Mouse (Mus musculus): ENCODE measurements around the gene Arid1b.

Arid1b gene

DNA sequence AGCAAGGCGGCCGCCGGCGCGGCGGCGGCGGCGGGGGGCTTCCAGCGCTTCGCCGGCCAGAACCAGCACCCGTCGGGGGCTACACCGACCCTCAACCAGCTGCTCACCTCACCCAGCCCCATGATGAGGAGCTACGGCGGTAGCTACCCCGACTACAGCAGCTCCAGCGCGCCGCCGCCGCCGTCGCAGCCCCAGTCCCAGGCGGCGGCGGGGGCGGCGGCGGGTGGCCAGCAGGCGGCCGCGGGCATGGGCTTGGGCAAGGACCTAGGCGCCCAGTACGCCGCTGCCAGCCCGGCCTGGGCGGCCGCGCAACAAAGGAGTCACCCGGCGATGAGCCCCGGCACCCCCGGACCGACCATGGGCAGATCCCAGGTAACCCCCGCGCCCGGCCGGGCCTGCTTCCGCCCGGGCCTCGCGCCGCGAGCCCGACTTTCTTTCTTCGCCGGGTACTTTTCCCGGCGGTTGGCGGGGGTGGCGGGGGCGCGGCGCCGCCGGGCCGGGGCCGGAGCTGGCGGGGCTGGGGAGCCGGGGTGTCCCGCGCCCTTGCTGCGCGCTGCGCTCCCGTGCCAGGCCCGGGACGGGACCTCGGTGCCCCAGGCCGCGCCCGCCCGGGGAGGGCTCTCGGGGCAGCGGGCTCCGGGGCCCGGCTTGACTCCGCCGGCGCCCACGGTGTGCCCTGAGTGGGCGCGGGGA is 2.1 kb downstream of the Arid1b start:
- DNase-seq = peak; percentile 60 to 79

DNA sequence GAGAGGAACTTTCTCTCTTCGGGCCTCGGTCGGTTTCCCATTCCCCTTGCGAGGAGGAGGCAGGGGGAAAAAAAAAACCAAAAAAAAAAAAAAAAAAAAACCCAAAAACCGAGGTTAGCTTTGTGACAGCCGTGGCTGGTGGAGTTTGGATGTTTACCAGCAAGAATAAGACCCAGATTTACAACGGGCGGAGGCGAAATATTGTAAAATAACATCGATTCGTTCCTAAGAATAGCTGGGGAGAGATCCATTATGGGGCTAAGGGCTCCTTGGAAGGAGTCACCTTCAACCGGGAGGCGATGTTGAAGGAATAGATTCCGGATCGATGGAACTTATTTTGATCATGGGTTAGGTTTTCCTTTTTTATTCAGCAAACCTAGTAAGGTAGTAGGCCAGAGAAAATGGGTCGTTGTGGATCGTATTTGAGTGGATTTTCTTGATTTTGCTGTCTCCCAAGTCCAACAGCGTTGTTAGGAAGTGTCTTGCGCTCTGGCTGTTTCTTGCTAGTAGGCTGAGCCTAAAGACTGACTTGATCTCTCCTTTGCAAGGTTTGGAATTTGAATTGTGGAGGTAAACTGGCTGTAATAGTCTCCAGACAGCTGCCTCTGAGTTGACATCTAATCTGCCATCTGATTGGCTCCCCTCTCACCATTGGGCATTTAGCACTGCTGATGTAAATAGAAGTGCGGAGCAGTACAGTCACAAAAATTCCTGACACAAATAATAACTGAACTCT is 2.9 kb downstream of the Arid1b start:
- peak; percentile 37 to 55 for DNase-seq

DNA sequence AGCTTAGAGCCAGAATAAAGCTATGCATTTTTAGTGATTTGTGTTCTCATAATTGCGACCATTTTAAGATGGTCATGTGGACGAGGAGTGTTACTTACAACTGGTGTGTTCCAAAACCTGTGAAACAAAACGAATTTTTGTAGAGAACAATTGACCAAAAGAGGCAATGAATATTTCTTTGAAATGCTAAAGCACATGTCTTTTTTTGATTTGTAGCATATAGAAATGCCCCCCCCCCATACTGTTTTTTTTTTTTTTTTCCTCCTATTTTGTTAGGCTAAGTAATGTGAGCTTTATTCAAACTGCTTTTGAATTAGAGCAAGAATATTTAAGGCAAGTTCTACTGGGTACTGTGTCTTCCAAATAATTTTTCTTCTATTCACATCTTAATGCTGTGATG is 3.8 kb downstream of the Arid1b start:
- DNase-seq = no peak

DNA sequence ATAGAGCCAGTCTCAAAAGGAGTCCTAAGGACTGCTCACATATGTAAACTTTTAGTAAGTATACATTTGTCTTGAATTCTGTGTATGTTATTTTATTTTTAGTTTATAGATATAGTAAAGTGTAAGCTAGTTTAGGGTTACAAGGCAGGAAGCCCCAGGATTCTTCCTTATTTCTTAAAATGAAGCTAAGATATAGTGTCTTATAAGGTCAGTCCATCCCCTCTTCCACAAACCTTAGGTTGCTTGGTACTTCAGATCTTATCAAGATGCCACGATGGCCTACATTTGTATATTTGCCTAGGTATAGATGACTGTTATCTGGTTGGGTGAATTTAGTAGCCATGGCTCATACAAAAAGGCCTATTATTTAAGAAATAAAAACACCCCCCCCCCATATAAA is 5.1 kb downstream of the Arid1b start:
- DNase-seq = no peak

DNA sequence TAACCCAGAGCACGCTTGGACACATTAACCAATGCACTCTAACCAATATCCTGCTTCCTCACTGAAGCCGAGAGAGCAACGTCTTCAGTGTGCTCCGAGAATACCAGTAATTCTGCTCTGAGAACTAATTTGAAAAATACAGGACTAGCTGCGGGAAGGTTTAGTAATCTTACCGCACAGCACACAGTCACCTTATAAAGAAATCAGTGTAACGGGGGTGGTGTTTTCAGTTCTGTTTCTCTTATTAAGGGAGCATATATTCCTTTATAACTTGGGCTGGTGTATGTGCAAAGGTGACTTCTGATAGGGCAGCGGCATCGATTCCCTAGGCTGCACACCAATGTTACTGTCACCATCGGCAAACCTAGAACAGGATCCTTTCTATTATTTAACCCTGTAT is 5.9 kb downstream of the Arid1b start:
- no peak for DNase-seq

DNA sequence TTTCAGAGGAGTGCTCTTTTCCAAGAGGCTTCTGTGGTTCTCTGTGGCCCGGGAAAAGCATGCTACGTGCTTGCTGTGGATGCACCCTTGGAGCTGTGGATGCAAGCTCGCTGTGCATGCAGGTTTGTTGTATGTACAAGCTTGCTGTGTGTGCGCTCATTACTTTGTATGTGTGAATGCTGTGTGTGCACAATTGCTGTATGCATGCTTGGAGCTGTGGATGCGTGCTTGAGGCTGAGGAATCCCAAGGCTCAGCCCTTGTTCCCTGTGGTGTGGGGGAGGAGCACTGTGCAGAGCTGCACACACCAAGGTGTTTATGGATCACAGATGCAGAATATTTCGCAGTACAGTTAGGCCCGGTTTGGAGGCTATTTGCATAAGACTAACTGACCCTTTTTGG is 6.7 kb downstream of the Arid1b start:
- peak in 1 of 2 experiments; percentile 54 for DNase-seq

DNA sequence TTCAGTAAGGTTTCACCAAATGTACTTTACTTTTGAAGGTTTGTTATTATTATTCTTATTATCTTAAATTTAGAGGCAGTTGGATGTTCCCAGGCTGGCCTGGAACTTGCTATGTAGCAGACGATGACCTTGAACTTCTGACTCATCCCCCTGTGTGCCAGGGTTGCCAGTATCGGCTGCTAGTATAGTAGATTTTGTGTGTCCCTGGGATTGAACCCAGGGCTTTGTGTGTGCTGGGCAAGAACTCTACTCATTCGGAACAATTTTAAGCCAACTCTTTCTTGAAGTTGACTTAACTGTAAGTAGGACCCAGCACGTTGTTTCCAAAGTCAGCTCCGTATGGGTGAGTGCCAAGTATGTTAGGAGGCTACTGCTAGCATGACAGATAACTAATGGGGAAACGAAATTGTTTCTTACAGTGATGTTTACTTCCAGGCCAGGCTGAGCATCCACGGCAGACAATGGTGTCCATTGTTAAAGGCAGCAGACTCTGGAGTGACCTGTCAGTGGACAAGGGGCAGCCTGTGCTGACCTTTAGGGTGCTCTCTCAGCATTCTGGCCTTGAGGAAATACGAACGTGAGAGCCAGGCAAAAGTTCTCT is 7.5 kb downstream of the Arid1b start:
- peak in 1 of 2 experiments; percentile 45 for DNase-seq

DNA sequence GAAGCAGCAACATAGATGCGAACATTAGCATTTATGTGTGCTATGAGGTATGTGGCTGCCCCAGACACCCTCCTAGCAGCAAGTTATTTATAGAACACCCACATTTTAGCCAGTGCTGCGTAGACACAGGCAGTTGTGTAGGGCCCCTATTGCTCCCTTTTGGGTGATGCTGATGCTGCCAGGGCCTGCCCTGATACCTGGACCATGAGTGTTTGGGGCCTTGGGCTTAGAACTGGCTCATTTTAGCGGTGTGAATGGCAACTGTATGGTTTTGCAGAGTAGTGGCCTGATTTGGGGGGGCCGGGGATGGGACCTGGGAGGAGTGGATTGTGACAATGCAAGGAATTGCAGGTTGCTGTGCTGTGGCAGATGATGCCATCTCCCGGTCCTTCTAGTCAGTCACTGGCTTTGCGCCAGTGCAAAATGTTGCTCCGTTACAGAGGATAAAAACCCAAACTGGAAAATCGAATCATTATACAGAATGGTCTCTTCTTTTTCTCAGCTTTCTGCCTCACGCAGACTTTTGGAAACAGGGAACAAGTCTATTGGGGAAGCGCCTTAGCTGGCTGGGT is 8.9 kb downstream of the Arid1b start:
- peak in 1 of 2 experiments; percentile 26 for DNase-seq

DNA sequence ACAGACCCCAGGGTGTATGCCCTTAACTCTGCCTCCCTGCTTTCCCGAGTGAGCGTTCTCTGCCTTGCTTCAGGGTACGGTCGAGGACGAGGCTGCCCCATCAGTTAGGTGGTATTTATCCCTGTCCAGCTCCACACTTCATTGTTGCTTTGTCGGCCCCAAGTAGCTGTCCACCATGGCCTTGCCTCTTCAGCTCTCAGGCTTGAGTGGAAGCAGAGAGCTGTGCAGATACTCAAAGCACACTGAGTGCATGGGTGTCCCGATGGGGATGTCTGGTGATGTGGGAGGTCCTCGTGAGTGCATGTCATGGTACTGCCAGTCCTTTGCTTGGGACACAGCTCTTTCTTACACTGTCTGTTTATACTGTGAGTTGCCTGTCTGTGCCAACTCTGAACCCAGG is 10.1 kb downstream of the Arid1b start:
- peak in 1 of 2 experiments; percentile 30 for DNase-seq

DNA sequence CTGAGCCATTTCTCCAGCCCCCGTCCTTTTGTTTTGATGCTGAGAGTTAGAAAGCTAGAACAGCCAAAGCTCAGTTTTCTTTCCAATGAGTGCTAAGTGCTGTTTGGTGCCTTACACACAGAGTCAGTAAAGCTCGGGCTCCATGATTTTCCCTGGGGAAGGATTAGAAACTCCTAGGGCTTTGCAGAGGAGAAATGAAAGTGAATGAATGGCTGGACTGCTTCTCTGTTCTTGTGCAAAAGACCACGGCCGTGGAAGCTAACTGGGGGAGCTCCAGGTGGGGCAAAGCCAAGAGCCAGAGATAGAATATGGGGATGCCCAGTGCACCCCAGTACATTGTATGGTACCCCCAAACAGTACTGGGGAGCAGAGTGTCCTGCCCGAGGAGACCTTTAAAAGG is 10.6 kb downstream of the Arid1b start:
- peak in 1 of 2 experiments; percentile 13 for DNase-seq

DNA sequence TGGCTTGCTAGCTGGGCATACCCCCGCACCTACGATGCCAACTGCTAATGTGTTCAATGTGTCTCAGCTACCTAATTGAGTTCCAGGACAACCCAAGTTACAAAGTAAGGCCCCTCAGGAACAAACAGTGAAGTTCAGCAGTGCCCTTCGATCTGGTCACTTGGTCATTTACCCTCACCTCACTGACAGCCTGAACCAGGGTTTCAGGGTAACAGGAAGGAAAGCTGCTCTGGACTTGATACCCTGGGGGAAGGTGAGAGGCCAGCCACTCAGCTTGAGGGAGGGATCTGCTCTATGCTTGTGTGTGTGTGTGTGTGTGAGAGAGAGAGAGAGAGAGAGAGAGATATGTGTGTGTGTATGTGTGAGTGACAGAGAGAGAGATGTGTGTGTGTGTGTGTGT is 11.2 kb downstream of the Arid1b start:
- peak in 1 of 2 experiments; percentile 45 for DNase-seq

DNA sequence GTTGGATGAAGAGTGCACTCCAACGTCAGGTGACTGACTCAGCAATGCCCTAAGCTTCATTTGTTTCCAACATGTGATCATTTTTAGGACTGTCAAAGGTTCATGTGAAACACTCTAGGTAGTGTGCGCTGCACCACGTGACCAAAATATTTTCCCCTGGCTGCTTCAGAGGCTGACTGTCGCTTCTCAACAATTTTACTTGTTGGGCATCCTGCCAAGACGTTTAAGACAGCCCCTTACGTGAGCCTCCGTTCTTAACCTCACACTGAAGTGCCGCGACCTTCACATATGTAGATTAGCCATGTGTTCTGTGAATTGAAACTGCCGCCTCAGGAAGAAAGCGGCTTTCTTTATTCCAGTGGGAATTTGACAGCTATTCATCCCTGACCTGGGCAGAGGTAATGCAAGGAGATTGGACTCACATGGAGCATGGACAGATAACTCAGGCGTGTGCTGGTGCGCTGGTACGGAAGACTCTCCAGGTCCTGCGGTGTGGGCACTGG is 13.1 kb downstream of the Arid1b start:
- DNase-seq = peak; percentile 65 to 86

DNA sequence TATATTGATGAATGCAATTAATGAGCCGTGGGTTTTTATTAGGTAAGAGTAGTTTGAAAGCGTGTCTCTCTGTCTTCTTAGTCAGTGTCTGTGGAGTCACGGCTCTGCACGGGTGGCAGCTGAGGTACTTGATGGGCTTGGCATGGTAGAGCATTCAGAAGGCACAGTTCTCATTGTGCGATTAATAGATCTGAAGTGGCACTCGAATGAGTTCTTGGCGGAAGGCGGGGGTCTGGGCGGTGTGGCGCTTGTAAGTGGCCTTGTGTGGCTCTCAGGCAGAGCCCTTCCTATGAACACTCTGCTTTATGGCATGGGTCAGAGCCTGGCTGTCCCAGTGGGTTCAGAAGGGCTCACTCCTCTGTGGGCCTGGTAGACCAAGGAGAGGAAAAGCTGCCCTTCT is 14.1 kb downstream of the Arid1b start:
- DNase-seq = no peak

DNA sequence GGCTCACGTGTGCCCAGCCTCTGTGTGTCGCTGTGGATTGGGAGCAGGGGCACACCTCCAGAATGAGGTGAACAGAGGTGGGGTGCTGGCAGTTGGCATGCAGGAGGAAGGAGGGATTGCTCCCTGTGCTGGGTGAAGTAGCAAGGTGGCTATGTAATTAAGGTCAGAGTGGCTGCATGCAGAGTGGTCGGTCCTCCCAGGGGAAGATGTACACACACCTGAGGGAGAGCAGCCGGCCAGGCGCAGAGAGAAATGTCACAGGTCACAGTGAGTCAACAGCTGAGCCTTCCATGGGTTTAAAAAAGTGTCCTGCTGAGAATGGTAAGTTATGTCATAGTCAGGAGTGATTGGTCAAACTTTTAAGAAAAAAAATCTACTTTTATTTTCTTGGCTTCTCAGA is 14.6 kb downstream of the Arid1b start:
- no peak for DNase-seq

DNA sequence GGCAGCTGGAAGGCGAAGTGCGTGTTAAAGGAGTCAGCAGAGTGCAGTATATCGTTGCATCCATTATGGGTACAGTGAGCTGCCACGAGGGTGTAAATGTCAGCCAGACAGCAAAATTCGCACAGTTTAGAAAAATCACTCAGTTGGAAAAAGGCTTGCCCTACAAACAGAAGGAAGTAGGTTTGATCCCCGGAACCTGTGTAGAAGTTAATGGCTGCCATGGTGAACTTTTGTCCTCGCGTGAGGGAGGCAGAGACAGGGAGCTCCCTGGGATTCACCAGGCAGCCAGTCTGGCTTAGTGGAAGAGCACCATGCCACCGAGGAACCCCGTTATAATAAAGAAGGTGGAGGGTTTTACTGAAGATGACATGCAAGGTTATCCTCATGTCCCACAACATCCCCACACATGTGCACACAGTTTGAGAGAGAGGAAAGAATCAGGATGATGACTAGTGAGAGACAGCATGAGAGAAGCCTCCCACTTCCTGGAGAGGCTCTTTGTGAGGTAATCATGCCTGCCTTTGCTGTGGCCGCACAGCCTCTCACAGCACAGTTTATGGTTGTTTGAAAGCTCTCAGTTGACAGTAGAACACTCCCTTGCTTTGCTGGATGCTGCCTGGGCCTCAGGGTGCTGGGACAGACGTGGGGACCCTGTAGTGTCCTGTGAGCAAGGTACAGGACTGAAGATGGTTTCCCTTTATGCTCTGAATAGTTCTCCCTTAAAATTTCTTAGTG is 15.6 kb downstream of the Arid1b start:
- no peak for DNase-seq

DNA sequence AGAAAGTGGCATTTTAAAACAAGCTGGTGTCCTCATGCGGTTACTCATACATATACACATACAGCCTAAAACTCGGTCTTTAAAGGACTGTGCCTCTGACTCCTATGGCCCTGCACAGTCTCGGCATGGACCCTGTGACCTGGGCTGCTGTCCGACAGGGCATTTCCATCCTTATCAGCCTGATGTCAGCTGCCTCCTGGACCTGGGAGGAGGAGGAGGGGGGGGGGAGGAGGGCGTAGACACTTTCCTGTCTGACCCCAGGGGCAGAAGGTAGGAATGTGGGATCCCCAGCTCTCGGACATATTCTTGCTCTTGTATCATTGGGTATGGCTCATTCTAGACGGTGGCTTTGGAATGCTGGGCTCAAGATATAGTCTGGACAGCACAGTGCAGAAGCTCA is 16.6 kb downstream of the Arid1b start:
- no peak for DNase-seq

DNA sequence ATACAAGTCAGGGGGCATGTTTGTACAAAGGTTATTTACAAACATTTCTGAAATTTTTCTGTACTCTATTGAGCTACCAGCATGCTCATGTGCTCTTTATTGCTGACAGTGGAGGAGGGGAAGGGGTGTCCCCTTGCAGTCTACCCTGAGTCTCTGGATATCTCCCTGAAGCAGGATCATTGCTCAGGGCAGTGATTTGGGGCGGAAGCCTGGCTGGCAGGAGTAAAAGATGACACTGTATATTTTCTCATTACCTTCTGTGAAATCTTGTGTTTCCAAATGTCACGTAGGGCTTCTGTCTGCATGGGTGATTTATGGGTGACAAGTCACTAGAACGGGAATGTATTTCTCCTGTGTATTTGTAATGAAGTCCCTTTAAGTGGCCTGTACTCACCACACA is 18.0 kb downstream of the Arid1b start:
- no peak for DNase-seq

DNA sequence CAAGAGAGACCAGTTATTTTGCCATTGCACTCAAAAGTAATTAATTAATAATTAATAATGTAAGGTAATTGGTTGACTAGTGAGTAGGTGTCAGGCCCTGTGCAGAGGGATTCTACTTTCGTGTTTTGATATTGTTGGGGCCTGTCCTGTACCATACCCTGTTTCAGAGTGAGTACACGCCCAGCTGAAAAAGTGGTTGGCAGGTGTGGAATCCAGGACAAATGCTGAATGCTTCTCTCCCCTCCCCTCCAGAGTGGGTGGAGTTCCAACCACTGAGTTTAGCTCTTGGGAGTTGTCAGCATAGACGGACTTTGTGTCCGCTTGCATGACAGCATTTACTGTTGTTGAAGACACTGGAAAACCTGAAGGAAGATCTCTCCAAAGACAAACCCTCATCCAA is 18.4 kb downstream of the Arid1b start:
- DNase-seq = peak in 1 of 2 experiments; percentile 63

DNA sequence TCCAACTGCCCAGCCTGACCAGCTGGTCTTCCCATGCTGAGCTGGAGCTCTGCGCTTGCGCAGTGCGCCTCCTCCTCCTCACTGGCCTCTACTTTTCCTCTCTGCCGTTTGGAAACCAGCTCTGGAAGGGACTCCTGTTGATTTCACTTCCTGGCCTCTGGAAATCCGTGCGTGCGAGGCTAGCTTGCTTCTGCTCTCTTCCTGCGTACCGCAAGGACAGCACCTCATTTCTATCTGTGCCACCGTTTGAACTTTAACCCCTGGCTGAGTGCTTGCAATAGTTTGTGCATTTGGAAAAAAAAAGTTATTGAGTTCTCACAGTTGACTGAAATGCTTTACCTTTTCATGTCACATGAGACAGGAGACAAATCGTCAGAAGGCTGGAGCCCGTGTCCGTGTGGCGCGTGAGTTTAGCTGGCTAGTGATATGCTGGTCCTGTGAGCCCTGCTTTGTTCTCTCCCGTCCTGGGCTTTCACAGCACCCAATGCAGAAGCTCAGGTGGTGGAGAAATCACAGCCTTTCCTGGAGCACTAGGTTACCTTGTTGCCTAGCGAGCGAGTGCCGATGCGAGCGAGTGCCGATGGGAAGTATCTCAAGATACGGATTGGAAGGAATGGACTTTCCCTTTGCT is 20.3 kb downstream of the Arid1b start:
- peak in 1 of 2 experiments; percentile 41 for DNase-seq

DNA sequence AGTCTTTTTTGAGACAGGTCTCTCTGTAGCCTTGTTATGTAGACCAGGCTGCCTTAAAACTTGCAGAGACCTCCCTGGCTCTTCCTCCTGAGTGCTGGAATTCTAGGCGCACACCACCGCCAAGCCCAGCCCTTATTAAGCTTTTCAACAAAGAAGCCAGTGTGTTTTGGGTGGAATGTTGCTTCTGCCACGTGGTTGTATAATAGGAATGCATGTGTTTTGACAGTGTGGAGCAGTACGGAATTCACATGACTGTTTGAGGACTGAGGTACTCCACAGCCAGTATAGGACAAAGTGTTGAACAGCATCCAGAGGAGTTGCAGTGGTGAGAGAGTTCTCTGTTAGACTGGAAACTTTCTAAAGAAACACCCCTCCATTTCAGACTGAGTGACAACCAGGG is 22.3 kb downstream of the Arid1b start:
- DNase-seq = no peak

DNA sequence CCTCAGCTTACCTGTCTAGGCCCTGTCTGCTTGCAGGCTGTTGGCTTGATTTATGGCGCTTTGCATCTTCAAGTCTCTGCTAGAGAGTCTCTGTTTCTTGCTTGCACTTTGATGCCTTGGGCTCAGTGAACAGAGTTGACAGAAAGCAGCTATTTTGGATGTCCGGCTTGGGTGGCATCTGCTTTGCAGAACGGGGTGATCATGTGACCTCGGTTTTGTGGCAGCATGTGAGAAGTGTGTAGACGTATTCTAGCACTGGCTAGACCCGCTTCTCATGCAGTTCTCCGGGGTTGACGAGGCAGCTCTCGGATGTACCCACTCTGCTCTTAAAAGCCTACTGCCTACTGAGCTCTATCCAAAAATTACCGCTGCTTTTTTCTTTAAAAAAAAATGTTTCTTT is 22.9 kb downstream of the Arid1b start:
- DNase-seq = no peak

DNA sequence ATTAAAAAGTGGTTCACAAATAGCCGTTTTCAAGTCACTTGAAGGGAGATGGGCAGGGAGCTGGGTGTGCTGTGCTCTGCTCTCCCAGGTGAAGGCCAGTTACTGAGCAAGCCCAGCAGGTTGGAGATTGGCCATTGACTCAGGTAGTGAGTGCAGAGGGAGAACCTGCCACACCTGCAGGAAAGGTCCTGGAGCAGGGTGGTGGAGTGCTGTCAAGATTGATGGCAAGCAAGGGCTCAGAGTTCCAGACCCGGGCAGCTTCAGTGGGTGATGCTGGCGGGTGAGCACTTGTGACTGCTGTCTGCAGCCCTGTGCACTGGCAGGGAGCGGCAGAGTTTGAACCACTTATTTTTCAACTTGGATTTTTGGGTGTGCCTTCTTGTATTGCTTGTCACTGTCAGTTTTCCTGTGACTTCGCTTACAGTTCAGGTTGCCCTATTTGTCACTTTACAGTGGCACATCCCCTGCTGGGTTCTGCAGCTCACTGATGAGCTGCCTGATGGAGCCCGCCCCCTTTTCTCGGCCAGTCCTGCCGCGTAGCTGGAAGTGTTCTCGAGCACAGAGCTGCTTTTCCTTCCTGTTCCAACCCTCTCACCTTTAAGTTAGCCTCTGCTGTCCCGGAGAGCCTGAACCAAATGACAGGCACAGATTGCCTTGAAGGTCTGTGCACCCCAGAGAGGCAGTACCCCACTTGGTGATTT is 27.3 kb downstream of the Arid1b start:
- no peak for DNase-seq
